Mouse (Mus musculus) liver, embryonic 14.5 days (tissue): Measurements from ENCODE around the gene Tsen34.
"Not testable (repeated sequence)": the region's sequence is repeated elsewhere in the genome, so short reads cannot be mapped to it uniquely, and the experiment has no call there.

ENCODE experiments used
- CTCF ChIP-seq: IDR thresholded peaks from 2 replicates; pipeline ENCODE4 v1.5.1; 2016; ENCODE audit warnings: antibody characterized with exemption, low read depth, control low read depth
- EP300 ChIP-seq: IDR thresholded peaks from 2 replicates; pipeline ENCODE4 v1.6.1; 2016; ENCODE audit warnings: antibody characterized with exemption, low read depth

GRCm38 (mm10) chr7:3732675-3733074 lies 40.0 kb downstream of the Tsen34 start:
- TF ChIP-seq CTCF, EP300: not testable (repeated sequence)
